Mouse (Mus musculus): Measurements from ENCODE around the gene Katnal1. TPM values are rescaled to one million over a fixed set of nuclear protein-coding genes. Genes with fewer than 3 reads are reported as not detected.

Katnal1 gene
- total and polyA plus RNA-seq, 3 experiments: 2.8 to 7.0 (median 3.2) TPM

GRCm38 (mm10) chr5:148927717-148928223, 1.4 kb downstream of the Katnal1 start:
- H3K27ac ChIP-seq (ENCODE audit: insufficient read depth, low read depth): no peak overlapping the region
- peaks cover 7% of the 10 kb centered on the region for H3K9me3 ChIP-seq (replicated peaks; ENCODE audit: low read length)
- H3K27me3 ChIP-seq (replicated peaks): no peaks in the 10 kb centered on the region
- TF ChIP-seq MAFK (IDR thresholded peaks at IDR 0.05; ENCODE audit: insufficient replicate concordance, low read length): no peak
- TF ChIP-seq UBTF (IDR thresholded peaks at IDR 0.05; ENCODE audit: low read depth, low read length): no peak
- TF ChIP-seq ZNF384 (IDR thresholded peaks at IDR 0.05; ENCODE audit: low read depth, low read length): no peak
- no peak for TF ChIP-seq JUND (conservative IDR thresholded peaks at IDR 0.05; ENCODE audit: low read depth, low read length)
- no peak for TF ChIP-seq ZKSCAN1 (IDR thresholded peaks at IDR 0.05; ENCODE audit: borderline replicate concordance, low read depth, low read length)
- no peak for TF ChIP-seq E2F4 (IDR thresholded peaks at IDR 0.05; ENCODE audit: insufficient replicate concordance, low read depth, low read length)
- TF ChIP-seq RCOR1 (conservative IDR thresholded peaks at IDR 0.05; ENCODE audit: low read depth, low read length): no peak
- TF ChIP-seq TCF12 (IDR thresholded peaks at IDR 0.05; ENCODE audit: low read depth, low read length): no peak
- no peak for TF ChIP-seq TBP (conservative IDR thresholded peaks at IDR 0.05; ENCODE audit: low read depth, low read length)
- TF ChIP-seq SIN3A (IDR thresholded peaks at IDR 0.05; ENCODE audit: low read length): no peak
- TF ChIP-seq PAX5 (IDR thresholded peaks at IDR 0.05; ENCODE audit: low read length): no peak
- no peak for TF ChIP-seq SMC3 (IDR thresholded peaks at IDR 0.05; ENCODE audit: low read depth, low read length)
- no peak for TF ChIP-seq GABPA (IDR thresholded peaks at IDR 0.05; ENCODE audit: insufficient replicate concordance, low read depth, low read length)
- TF ChIP-seq NELFE (IDR thresholded peaks at IDR 0.05; ENCODE audit: low read depth, low read length): no peak
- in situ Hi-C loops (cut with MboI; ENCODE audit: low pct_ligation_motif_present, low pct_unique_long_range_greater_than_20kb, low sequenced_read_pairs) (no loop called here), dilution Hi-C loops (cut with MboI; ENCODE audit: extremely low pct_ligation_motif_present, extremely low pct_unique_long_range_greater_than_20kb, low sequenced_read_pairs) (no loop called here)
- H3K4me3 ChIP-seq (replicated peaks in 1 of 3; ENCODE audit: low read depth in 2 of 3, low read length in 2 of 3, poor library complexity in 1 of 3): peak overlapping the region; percentile 69 to 87 (median 77)
- H3K4me1 ChIP-seq (ENCODE audit: control insufficient read depth in 1 of 2, insufficient read depth in 2 of 2): peaks cover 3 to 23% of the 10 kb centered on the region in 2 experiments; a peak in 3 of 4 replicates
- peak overlapping the region; percentile 62 for H3K9ac ChIP-seq (ENCODE audit: insufficient read depth, low read depth)
- no peak for DNase-seq (ENCODE audit: extremely low read depth)
- no peaks in the 10 kb centered on the region for H3K79me2 ChIP-seq (replicated peaks; ENCODE audit: control insufficient read depth, extremely low read depth, insufficient read depth, poor library complexity, severe bottlenecking)
- H3K36me3 ChIP-seq (replicated peaks in 1 of 2; ENCODE audit: control insufficient read depth in 1 of 2, insufficient read depth in 1 of 2, low read length in 1 of 2): peaks cover 0 to 14% of the 10 kb centered on the region in 2 experiments
- peak overlapping the region; percentile 65 for H3K4me2 ChIP-seq (ENCODE audit: insufficient read depth, low read depth, poor library complexity, severe bottlenecking)

DNA sequence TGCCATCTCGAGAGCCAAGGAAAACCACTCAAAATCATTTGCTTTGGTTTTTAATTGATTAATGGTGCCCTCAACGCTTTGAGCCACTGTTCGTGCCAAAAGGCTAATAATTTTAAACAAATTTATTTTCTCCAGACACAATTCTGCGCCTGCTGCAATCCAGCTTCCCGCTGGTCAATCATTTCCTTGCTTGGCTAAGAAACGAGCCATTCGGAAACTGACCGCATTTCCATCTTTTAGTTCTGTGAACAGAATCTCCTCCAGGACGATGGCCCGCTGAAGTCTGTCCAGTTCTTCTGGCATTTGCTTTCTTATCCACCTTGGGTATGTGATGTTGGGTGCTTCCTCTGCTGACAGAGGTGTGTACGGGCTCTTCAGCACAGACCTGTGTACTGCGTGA, 4.5 kb downstream of the Katnal1 start:
- peaks cover 3 to 23% of the 10 kb centered on the region in 2 experiments; a peak in 3 of 4 replicates for H3K4me1 ChIP-seq (ENCODE audit: control insufficient read depth in 1 of 2, insufficient read depth in 2 of 2)
- DNase-seq (ENCODE audit: extremely low read depth): no peak
- dilution Hi-C loops (cut with MboI; ENCODE audit: extremely low pct_ligation_motif_present, extremely low pct_unique_long_range_greater_than_20kb, low sequenced_read_pairs): no loop called here
- H3K27me3 ChIP-seq (replicated peaks): no peaks in the 10 kb centered on the region
- H3K9me3 ChIP-seq (replicated peaks; ENCODE audit: low read length): no peaks in the 10 kb centered on the region
- H3K36me3 ChIP-seq (replicated peaks in 1 of 2; ENCODE audit: control insufficient read depth in 1 of 2, insufficient read depth in 1 of 2, low read length in 1 of 2): peaks cover 7 to 20% of the 10 kb centered on the region in 2 experiments
- in situ Hi-C loops (cut with MboI; ENCODE audit: low pct_ligation_motif_present, low pct_unique_long_range_greater_than_20kb, low sequenced_read_pairs): no loop called here
- no peak overlapping the region for H3K4me3 ChIP-seq (replicated peaks in 1 of 3; ENCODE audit: low read depth in 2 of 3, low read length in 2 of 3, poor library complexity in 1 of 3)
- TF ChIP-seq PAX5 (IDR thresholded peaks at IDR 0.05; ENCODE audit: low read length): no peak
- TF ChIP-seq CTCF (conservative IDR thresholded peaks at IDR 0.05 in 1 of 2, IDR thresholded peaks at IDR 0.05 in 1 of 2; ENCODE audit: low read depth in 2 of 2, low read length in 2 of 2): no peak
- TF ChIP-seq ZC3H11A (IDR thresholded peaks at IDR 0.05; ENCODE audit: low read depth, low read length): no peak
- TF ChIP-seq USF2 (conservative IDR thresholded peaks at IDR 0.05; ENCODE audit: low read depth, low read length): no peak
- no peak for TF ChIP-seq ZNF384 (IDR thresholded peaks at IDR 0.05; ENCODE audit: low read depth, low read length)
- TF ChIP-seq E2F4 (IDR thresholded peaks at IDR 0.05; ENCODE audit: insufficient replicate concordance, low read depth, low read length): no peak
- TF ChIP-seq NRF1 (IDR thresholded peaks at IDR 0.05; ENCODE audit: low read depth, low read length): no peak
- TF ChIP-seq SMC3 (IDR thresholded peaks at IDR 0.05; ENCODE audit: low read depth, low read length): no peak
- TF ChIP-seq JUN (IDR thresholded peaks at IDR 0.05; ENCODE audit: insufficient read depth, low read depth, low read length): no peak
- H3K27ac ChIP-seq (ENCODE audit: insufficient read depth, low read depth): no peak overlapping the region
- H3K79me2 ChIP-seq (replicated peaks; ENCODE audit: control insufficient read depth, extremely low read depth, insufficient read depth, poor library complexity, severe bottlenecking): no peaks in the 10 kb centered on the region
- H3K9ac ChIP-seq (ENCODE audit: insufficient read depth, low read depth): no peak overlapping the region
- no peak overlapping the region for H3K4me2 ChIP-seq (ENCODE audit: insufficient read depth, low read depth, poor library complexity, severe bottlenecking)
